In genomic region chr11:44620694-44621446, GRCm38 (mm10) we compare ENCODE assay signal across 9 mouse cellular contexts. TPM values are rescaled to one million over a fixed set of nuclear protein-coding genes. Genes with fewer than 3 reads are reported as not detected.
DNase-seq lines count a peak whose midpoint lies in the region; ATAC-seq and TF ChIP-seq lines count a peak whose summit lies in the region.
"Had no signal": no experiment of that assay in that cellular context is flagged by ENCODE, and none has a peak within 500 bp of the region (broad histone marks: within the 10 kb centered on the region; RNA-seq: fewer than 3 reads in every experiment).

No protein-coding gene starts in this region.

- H3K27me3 ChIP-seq in kidney, adult 2 months (replicated peaks; ENCODE audit: control insufficient read depth, insufficient read depth, low read length), result no peaks in the 10 kb centered on the region; the same call in 1 of the 2 replicates
- H3K27me3 ChIP-seq in embryonic facial prominence, embryonic 10.5 days (replicated peaks; ENCODE audit: low read depth, poor library complexity, severe bottlenecking), result peaks cover 65% of the 10 kb centered on the region
- H3K27me3 ChIP-seq in midbrain, embryonic 15.5 days (replicated peaks), result peaks cover 19% of the 10 kb centered on the region

- peak overlapping the region; percentile 91 for H3K4me2 ChIP-seq in midbrain, embryonic 15.5 days

- no peaks in the 10 kb centered on the region for H3K4me1 ChIP-seq in kidney, adult 2 months (ENCODE audit: control insufficient read depth, insufficient read depth, low read length)
- H3K4me1 ChIP-seq in embryonic facial prominence, embryonic 10.5 days, result peaks cover 50% of the 10 kb centered on the region
- peaks cover 24% of the 10 kb centered on the region for H3K4me1 ChIP-seq in midbrain, embryonic 15.5 days

- 60% methylated on average over 19 of the region's 19 CpGs for WGBS in kidney, adult 2 months
- 13% methylated on average over 19 of the region's 19 CpGs for WGBS in embryonic facial prominence, embryonic 10.5 days
- 24% methylated on average over 18 of the region's 19 CpGs for WGBS in midbrain, embryonic 15.5 days

- peak overlapping the region; percentile 29; the same call in 1 of the 2 replicates for H3K27ac ChIP-seq in kidney, adult 2 months (ENCODE audit: insufficient read depth, low read depth, low read length)
- H3K27ac ChIP-seq in embryonic facial prominence, embryonic 10.5 days (replicated peaks), result peak overlapping the region; percentile 89
- H3K27ac ChIP-seq in midbrain, embryonic 15.5 days, result no peak overlapping the region

- no peak overlapping the region; the same call in 1 of the 2 replicates for H3K4me3 ChIP-seq in kidney, adult 2 months (ENCODE audit: insufficient read depth, low read depth, low read length)
- peak overlapping the region; percentile 72 for H3K4me3 ChIP-seq in embryonic facial prominence, embryonic 10.5 days
- H3K4me3 ChIP-seq in midbrain, embryonic 15.5 days, result peak overlapping the region; percentile 62

- TF ChIP-seq POLR2A in kidney, adult 2 months (IDR thresholded peaks at IDR 0.05; ENCODE audit: low read depth, low read length), result no peak

- no peaks in the 10 kb centered on the region for H3K9me3 ChIP-seq in embryonic facial prominence, embryonic 10.5 days
- H3K9me3 ChIP-seq in midbrain, embryonic 15.5 days, result no peaks in the 10 kb centered on the region

- H3K9ac ChIP-seq in midbrain, embryonic 15.5 days, result no peak overlapping the region

- intact Hi-C loops in heart, postnatal 36 days (cut with DNase I), result loop anchor here (2.0 to 5.0 kb wide), 2 partner anchors 46 to 124 kb away; no protein-coding TSS in a partner anchor
- intact Hi-C loops in left cerebral cortex, postnatal 36 days (cut with DNase I), result loop anchor here (5.0 kb wide), 1 partner anchor 211 kb away; no protein-coding TSS in a partner anchor

- H3K36me3 ChIP-seq in kidney, adult 2 months (ENCODE audit: control insufficient read depth, insufficient read depth, low read length), result no peaks in the 10 kb centered on the region
- no peaks in the 10 kb centered on the region for H3K36me3 ChIP-seq in embryonic facial prominence, embryonic 10.5 days (replicated peaks)
- no peaks in the 10 kb centered on the region for H3K36me3 ChIP-seq in midbrain, embryonic 15.5 days (replicated peaks)

- TF ChIP-seq CTCF in kidney, adult 2 months (conservative IDR thresholded peaks at IDR 0.05; ENCODE audit: insufficient read depth, insufficient read length, low read depth, low read length), result no peak

- ATAC-seq in midbrain, embryonic 15.5 days (replicated peaks), result no peak
- no peak for ATAC-seq in monocyte, adult 5-6 weeks (replicated peaks; ENCODE audit: insufficient number of reproducible peaks, low FRiP score, low TSS enrichment, poor library complexity, severe bottlenecking)

- no peak for DNase-seq in kidney, adult 2 months
- DNase-seq in kidney, postnatal 25 days, result no peak
- peak; percentile 31 for DNase-seq in embryonic facial prominence, embryonic 10.5 days (ENCODE audit: low spot score)
- DNase-seq in heart, postnatal 36 days, result peak; percentile 14 to 32
- DNase-seq in urinary bladder, postnatal 36 days (ENCODE audit: low spot score in 2 of 2), result no peak
- no peak for DNase-seq in left cerebral cortex, postnatal 36 days (ENCODE audit: low spot score in 2 of 2)
- DNase-seq: lung, postnatal 36 days had no signal

RNA-seq across cellular contexts. Expression of gene Ebf1, which starts 3.8 kb away (rescaled TPM):
- 11.9 and 12.2 TPM in 2 replicates for polyA plus RNA-seq in kidney, adult 2 months (2012; rRNA removed)
- 38.5 and 41.9 TPM in 2 replicates for polyA plus RNA-seq in embryonic facial prominence, embryonic 10.5 days (2016; fragmentation: Nextera tagmentation; extraction: Ambion mirVana)
- 10 to 100 TPM; 13.4 to 14.4 TPM for total RNA-seq in heart, postnatal 36 days (2021)
- polyA plus RNA-seq in midbrain, embryonic 15.5 days (2015; fragmentation: Nextera tagmentation; extraction: Ambion mirVana), result 66.6 and 68.9 TPM in 2 replicates
- 7.4 to 16.9 TPM (median 14.2 TPM) in 3 replicates for total RNA-seq in monocyte, adult 5-6 weeks (2017)
- 1 to 10 TPM; 2.9 to 6.1 TPM for total RNA-seq in left cerebral cortex, postnatal 36 days (2021)

Comparison
In these comparisons a context has a peak if more than half of its experiments do, and no peak if none do; other contexts are left out.
1. DNase-seq: peak in embryonic facial prominence, embryonic 10.5 days (single experiment) and heart, postnatal 36 days (2 of 2); none in kidney, adult 2 months (single experiment), kidney, postnatal 25 days (0 of 2), urinary bladder, postnatal 36 days (0 of 2) and left cerebral cortex, postnatal 36 days (0 of 2).